Mouse (Mus musculus) cerebellum, adult 11-12 months (tissue): Measurements from ENCODE around the gene Tbc1d7.

Experiments used
- DNase-seq: peaks from one replicate; pipeline ENCODE4 v3.0.0; 2022

The Tbc1d7 gene

GRCm38 (mm10) chr13:43132859-43133258 is 38.4 kb downstream of the Tbc1d7 start:
- no peak for DNase-seq

- no peak for DNase-seq
Observed at GRCm38 (mm10) chr13:43131741-43132191, 39.5 kb downstream of the Tbc1d7 start.

GRCm38 (mm10) chr13:43130161-43130560 is 41.1 kb downstream of the Tbc1d7 start:
- DNase-seq, result no peak

- no peak for DNase-seq
Observed at GRCm38 (mm10) chr13:43124683-43125074, 46.6 kb downstream of the Tbc1d7 start.

GRCm38 (mm10) chr13:43123895-43124682 is 47.2 kb downstream of the Tbc1d7 start:
- DNase-seq, result no peak

- no peak for DNase-seq
Observed at GRCm38 (mm10) chr13:43122306-43123070, 48.8 kb downstream of the Tbc1d7 start.

- DNase-seq, result no peak
Observed at GRCm38 (mm10) chr13:43113141-43113540, 58.2 kb downstream of the Tbc1d7 start.

GRCm38 (mm10) chr13:43112707-43113106 is 58.6 kb downstream of the Tbc1d7 start:
- DNase-seq, result no peak

GRCm38 (mm10) chr13:43112280-43112679 is 59.0 kb downstream of the Tbc1d7 start:
- DNase-seq, result peak; percentile 94

- no peak for DNase-seq
Observed at GRCm38 (mm10) chr13:43104496-43104895, 66.8 kb downstream of the Tbc1d7 start.

- no peak for DNase-seq
Observed at GRCm38 (mm10) chr13:43102943-43103342, 68.4 kb downstream of the Tbc1d7 start.
